Mouse (Mus musculus) gastrocnemius, adult 2 months (tissue): ENCODE measurements at regions not wholly inside any gene's neighbourhood (a gene's known extent, or its start where the extent isn't known, plus 50 kb on each side); places are given as distances from the start of the nearest gene placed in this dataset.

Experiments used
- DNase-seq: peaks from one replicate; pipeline ENCODE4 v3.0.0; 2022
- H3K27ac ChIP-seq: fragments of 200-600 bp; 2 replicates; pipeline ENCODE4 v1.8.1; 2022; ENCODE audit warnings: mild to moderate bottlenecking
- H3K4me3 ChIP-seq: fragments of 200-600 bp; 2 replicates; pipeline ENCODE4 v1.8.1; 2022; ENCODE audit warnings: mild to moderate bottlenecking, moderate library complexity
- CTCF ChIP-seq: fragments of 200-600 bp; IDR thresholded peaks from 2 replicates; pipeline ENCODE4 v1.8.1; 2022; ENCODE audit warnings: antibody characterized with exemption, mild to moderate bottlenecking, moderate library complexity
- intact Hi-C: fragments of 180-260 bp; cut with DNase I; formaldehyde crosslinking; loops from one replicate; pipeline ENCODE4 v1.15.1; 2025

- no peak for TF ChIP-seq CTCF
- Histone ChIP-seq H3K4me3 (no peak overlapping the region), H3K27ac (no peak overlapping the region)
- intact Hi-C loops: no loop called here
- DNase-seq: no peak
Observed at GRCm38 (mm10) chr10:60932855-60933254, 101.5 kb upstream of the Unc5b start.

- intact Hi-C loops: no loop called here
- TF ChIP-seq CTCF: no peak
- H3K4me3 ChIP-seq: no peak overlapping the region
Observed at GRCm38 (mm10) chr10:60931891-60932378, 100.6 kb upstream of the Unc5b start.

GRCm38 (mm10) chr10:60928646-60929045 is 97.3 kb upstream of the Unc5b start:
- Histone ChIP-seq H3K4me3 (no peak overlapping the region), H3K27ac (no peak overlapping the region)
- DNase-seq: no peak
- intact Hi-C loops: no loop called here
- TF ChIP-seq CTCF: no peak

More at GRCm38 (mm10) chr10:60931891-60932378, 100.6 kb upstream of the Unc5b start:
- DNase-seq: no peak
- no peak overlapping the region for H3K27ac ChIP-seq

- H3K27ac ChIP-seq: no peak overlapping the region
- intact Hi-C loops: no loop called here
- DNase-seq: no peak
- no peak for TF ChIP-seq CTCF
- no peak overlapping the region for H3K4me3 ChIP-seq
Observed at GRCm38 (mm10) chr10:60928164-60928563, 96.8 kb upstream of the Unc5b start.

GRCm38 (mm10) chr10:60926632-60927031 is 95.3 kb upstream of the Unc5b start:
- no peak for TF ChIP-seq CTCF
- intact Hi-C loops: no loop called here
- no peak for DNase-seq
- Histone ChIP-seq H3K4me3 (no peak overlapping the region), H3K27ac (no peak overlapping the region)

GRCm38 (mm10) chr10:60925644-60926043 is 94.3 kb upstream of the Unc5b start:
- no peak for DNase-seq
- Histone ChIP-seq H3K27ac (no peak overlapping the region), H3K4me3 (no peak overlapping the region)
- no peak for TF ChIP-seq CTCF
- intact Hi-C loops: no loop called here

- intact Hi-C loops: no loop called here
- no peak for TF ChIP-seq CTCF
- DNase-seq: no peak
- Histone ChIP-seq H3K4me3 (no peak overlapping the region), H3K27ac (no peak overlapping the region)
Observed at GRCm38 (mm10) chr10:60925198-60925597, 93.8 kb upstream of the Unc5b start.

- no peak for TF ChIP-seq CTCF
- DNase-seq: no peak
- Histone ChIP-seq H3K4me3 (no peak overlapping the region), H3K27ac (no peak overlapping the region)
- intact Hi-C loops: no loop called here
Observed at GRCm38 (mm10) chr10:60923806-60924205, 92.4 kb upstream of the Unc5b start.

GRCm38 (mm10) chr10:60920621-60921020 is 89.2 kb upstream of the Unc5b start:
- no peak overlapping the region for H3K4me3 ChIP-seq
- DNase-seq: no peak
- TF ChIP-seq CTCF: no peak
- H3K27ac ChIP-seq: no peak overlapping the region
- intact Hi-C loops: no loop called here

GRCm38 (mm10) chr10:60918020-60918419 is 86.6 kb upstream of the Unc5b start:
- H3K27ac ChIP-seq: no peak overlapping the region
- no peak for DNase-seq
- intact Hi-C loops: no loop called here
- TF ChIP-seq CTCF: no peak
- no peak overlapping the region for H3K4me3 ChIP-seq

GRCm38 (mm10) chr10:60914391-60914790 is 83.0 kb upstream of the Unc5b start:
- H3K27ac ChIP-seq: no peak overlapping the region
- DNase-seq: no peak
- TF ChIP-seq CTCF: no peak
- H3K4me3 ChIP-seq: no peak overlapping the region
- intact Hi-C loops: no loop called here

- peak; percentile 68 for DNase-seq
- intact Hi-C loops: no loop called here
Observed at GRCm38 (mm10) chr10:60913456-60913900, 82.1 kb upstream of the Unc5b start.

GRCm38 (mm10) chr10:60904351-60904750 is 73.0 kb upstream of the Unc5b start:
- TF ChIP-seq CTCF: no peak
- intact Hi-C loops: no loop called here
- no peak for DNase-seq

More at GRCm38 (mm10) chr10:60913456-60913900, 82.1 kb upstream of the Unc5b start:
- no peak for TF ChIP-seq CTCF
- no peak overlapping the region for H3K4me3 ChIP-seq
- H3K27ac ChIP-seq: no peak overlapping the region

GRCm38 (mm10) chr10:60900992-60901391 is 69.6 kb upstream of the Unc5b start:
- no peak for DNase-seq
- TF ChIP-seq CTCF: no peak
- intact Hi-C loops: no loop called here
- Histone ChIP-seq H3K27ac (no peak overlapping the region), H3K4me3 (no peak overlapping the region)

More at GRCm38 (mm10) chr10:60904351-60904750, 73.0 kb upstream of the Unc5b start:
- Histone ChIP-seq H3K4me3 (no peak overlapping the region), H3K27ac (no peak overlapping the region)

GRCm38 (mm10) chr10:60893810-60894147 is 62.4 kb upstream of the Unc5b start:
- intact Hi-C loops: no loop called here
- Histone ChIP-seq H3K4me3 (no peak overlapping the region), H3K27ac (no peak overlapping the region)
- DNase-seq: no peak
- no peak for TF ChIP-seq CTCF
